Mouse (Mus musculus): ENCODE measurements around the gene Stxbp1.

The Stxbp1 gene

DNA sequence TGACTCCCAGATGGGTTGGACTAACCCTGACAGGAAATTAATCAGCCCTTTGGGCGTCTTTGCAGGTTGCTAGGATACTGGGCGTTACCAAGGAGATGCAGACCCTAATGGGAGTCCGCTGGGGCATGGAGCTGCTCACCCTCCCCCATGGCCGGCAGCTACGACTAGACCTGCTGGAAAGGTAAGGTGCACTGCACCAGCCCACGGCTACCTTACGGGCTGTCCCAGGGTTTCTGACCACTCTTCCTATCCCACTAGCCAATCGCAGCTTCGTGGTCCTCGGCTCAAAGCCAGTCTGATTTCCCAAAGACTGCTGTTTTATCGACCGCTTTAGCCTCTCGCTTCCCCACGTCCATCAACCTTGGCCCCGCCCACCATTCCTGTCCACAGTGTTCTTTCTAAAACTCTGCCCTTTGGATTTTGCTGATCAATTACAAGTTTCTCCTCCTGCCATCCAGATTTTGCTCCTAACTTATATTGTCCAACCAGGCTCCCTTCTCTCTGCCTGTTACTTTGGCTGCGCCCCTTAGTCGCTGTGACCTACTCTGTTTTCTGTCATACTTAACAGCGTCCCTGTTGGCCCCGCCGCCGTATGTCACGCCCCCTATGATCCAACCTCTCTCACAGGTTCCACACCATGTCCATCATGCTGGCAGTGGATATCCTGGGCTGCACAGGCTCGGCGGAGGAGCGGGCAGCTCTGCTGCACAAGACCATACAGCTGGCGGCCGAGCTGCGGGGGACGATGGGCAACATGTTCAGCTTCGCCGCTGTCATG, 96.0 kb downstream of the Stxbp1 start:
- no peak for DNase-seq

DNA sequence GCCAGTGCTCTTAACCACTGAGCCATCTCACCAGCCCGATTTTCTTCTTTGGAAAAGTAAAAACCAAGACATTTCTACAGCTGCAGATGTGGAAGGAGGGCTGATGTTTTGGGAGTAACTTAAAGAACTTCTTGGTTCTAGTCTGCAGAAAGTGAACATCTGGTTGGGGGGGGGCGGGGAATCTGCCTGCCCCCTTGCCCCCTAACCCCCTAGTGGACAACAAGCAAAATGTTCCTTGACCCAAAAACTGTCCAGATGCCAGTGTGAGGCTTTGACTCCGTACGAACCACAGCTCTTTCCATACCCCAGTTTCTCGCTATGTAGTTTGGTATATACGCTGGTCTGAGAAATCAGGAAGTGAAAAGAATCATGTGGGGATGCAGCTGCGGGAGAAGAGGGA, 96.8 kb downstream of the Stxbp1 start:
- DNase-seq: no peak

DNA sequence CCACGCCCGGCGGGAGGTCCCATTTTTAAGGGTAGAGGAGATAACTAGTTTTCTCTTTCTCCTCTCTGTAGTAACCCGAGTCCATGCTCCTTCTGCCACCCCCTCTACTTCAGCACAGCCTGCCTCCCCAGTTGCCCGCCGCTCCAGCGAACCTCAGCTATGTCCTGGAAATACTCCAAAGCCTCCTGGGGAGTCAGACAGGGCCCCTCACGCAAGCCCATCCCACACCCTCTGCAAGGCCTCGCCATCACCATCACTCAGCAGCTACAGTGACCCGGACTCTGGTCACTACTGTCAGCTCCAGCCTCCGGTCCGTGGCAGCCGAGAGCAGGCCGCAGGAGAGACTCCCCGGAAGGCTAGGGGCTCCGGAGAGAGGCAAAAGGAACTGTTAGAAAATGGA, 98.0 kb downstream of the Stxbp1 start:
- no peak for DNase-seq

DNA sequence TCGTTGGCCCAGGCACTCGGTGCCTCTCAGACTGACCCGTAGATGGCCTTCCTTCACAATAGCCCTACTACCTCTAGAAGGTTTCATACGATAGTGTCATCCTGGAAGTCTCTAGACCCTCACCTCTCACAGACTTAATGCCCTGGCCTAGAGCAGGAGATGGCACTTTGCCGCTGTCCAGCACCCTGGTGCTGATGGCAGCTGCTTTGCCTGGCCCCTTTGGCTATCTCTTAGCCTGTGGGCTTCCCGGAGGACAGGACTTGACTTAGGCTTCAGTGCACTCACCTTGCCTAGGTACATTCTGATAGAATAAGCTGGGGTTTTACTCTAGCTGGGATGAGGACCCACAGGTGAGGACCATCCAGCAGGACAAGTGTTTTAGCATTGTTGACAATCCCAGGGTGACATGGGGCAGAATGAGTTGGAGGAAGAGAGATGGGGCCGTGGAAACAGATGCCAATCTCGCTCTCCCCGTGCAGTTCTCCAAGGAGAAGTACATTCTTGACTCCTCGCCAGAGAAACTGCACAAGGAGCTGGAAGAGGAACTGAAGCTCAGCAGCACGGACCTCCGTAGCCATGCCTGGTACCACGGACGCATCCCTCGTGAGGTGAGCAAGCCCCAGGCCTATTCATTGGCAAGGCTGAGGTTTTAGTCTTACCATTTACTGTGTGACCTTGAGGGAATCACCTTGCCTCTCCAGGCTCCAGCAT, 102.6 kb downstream of the Stxbp1 start:
- DNase-seq: no peak

DNA sequence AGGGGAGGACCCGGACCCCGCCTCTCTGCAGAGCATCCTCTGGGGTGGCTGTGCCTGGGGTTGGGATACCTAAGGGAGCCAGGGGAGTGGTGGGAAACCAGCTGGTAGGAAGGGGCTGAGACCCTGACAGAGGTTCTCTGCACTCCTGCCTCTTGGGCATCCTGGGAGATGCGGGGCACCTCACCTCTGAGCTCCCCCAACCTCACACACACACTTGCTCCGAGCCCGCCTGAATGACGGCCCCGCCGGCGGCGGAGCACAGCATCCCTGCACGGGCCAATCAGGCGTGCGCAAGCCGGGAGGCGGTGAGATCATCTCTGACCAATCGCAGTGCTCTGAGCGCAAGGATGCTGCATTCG, 104.9 kb downstream of the Stxbp1 start:
- peak; percentile 80 for DNase-seq

DNA sequence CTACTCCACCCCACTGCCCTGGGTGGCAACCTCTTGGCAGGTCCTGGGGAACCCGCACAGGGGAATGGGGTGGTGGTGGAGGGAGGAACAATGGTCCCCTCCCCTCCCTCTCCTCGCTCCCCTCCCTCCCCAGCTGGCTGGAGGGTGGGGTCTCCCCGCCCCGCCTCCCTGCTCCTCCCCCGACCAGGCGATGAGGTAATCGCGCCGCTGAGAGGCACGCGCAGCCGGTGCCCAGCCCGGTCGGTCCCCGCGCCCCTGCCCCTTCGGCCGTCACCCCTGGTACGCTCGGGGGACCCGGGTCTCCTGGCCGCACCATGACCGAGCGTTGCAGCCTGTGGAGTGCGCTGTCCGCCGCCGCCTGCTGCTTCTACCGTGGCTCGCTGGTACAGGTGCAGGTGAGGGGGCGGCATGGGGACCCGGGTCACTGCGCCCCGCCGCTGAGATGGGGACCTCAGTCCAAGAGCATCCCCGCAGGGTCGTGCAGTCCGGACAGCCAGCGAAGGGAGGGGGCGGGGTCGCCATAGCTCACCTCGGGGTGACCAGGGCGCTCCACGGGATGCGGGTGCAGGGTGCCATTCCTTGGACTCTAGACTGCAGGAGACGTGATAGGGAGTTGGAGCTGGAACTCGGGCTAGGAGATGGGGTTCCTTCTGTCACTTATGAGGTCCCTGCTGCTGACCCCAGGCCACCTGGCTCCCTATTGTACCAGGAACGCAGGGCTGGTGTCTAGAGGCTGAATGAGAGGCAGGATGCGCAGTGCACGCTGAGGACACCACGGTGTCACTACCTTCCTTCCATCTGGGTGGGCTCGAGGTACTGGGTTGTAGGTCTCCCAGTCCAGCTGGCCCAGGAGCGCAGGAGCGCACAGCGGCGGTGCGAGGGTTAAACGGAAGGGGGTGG, 105.5 kb downstream of the Stxbp1 start:
- DNase-seq: peak; percentile 42

DNA sequence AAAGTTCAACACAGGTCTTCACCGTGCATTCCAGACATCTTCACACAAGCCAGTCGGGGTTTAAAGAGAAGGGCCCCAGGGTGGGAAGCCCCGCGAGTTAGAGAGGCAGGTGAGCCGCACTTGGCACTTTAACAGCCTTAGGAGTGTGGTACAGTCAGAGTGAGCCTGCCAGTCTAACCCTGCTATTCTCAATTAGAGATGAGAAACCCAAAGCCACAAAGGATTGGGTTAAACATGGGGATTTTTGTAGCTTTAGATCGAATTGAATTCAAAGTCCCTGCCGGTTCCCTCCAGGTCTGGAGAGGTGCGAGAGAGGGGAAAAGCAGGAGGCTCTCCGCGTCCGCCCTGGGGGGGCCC, 106.2 kb downstream of the Stxbp1 start, which contains the start of gene 6330409D20Rik:
Gene 6330409D20Rik, minus strand, starts transcription at position 101 of the 357 bp plus-strand sequence.
- DNase-seq: no peak

DNA sequence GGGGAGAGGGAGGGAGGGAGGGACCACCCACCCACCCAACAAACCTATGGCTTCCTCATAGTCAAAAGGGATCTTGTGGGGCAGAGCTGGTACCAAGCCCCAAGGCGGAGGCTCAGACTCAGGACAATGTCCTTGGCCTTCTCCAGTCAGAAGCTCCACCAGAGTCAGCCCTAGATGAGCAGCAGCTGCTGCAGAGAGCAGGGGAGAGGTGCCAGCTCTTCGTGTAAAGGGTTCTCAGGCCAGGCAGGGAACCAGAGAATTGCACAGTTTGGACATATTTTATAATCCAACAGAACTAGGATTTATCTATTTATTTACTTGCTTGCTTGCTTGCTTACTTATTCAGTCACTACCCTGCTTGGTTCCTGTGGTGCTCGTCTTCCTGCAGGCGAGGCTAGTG, 107.7 kb downstream of the Stxbp1 start:
- no peak for DNase-seq
